Mouse (Mus musculus) erythroblast, embryonic 14.5 days (primary cell): Measurements from ENCODE around the gene Astn1. TPM values are rescaled to one million over a fixed set of nuclear protein-coding genes. Genes with fewer than 3 reads are reported as not detected.

Experiments used
- H3K27me3 ChIP-seq: 2 replicates; pipeline ENCODE4 v1.6.1; 2012; ENCODE audit warnings: inconsistent platforms; ENCODE audit not compliant: control insufficient read depth
- H3K36me3 ChIP-seq: 2 replicates; pipeline ENCODE4 v1.6.1; 2012; ENCODE audit warnings: mild to moderate bottlenecking, inconsistent platforms; ENCODE audit not compliant: control insufficient read depth
- H3K4me1 ChIP-seq: 2 replicates; pipeline ENCODE4 v1.6.1; 2012; ENCODE audit warnings: inconsistent platforms; ENCODE audit not compliant: control insufficient read depth
- H3K4me3 ChIP-seq: replicated peaks from 2 replicates; pipeline ENCODE3; 2012; ENCODE audit warnings: moderate library complexity, mild to moderate bottlenecking, inconsistent platforms
- H3K9me3 ChIP-seq: 2 replicates; pipeline ENCODE4 v1.6.1; 2012; ENCODE audit warnings: low read length, inconsistent platforms, mixed read lengths; ENCODE audit not compliant: control insufficient read depth
- GATA1 ChIP-seq: IDR thresholded peaks from 2 replicates; pipeline ENCODE4 v1.6.1; 2012; ENCODE audit warnings: low read length, inconsistent platforms, mixed read lengths
- TAL1 ChIP-seq: IDR thresholded peaks from 3 replicates; pipeline ENCODE4 v1.6.1; 2012; ENCODE audit warnings: low read length, inconsistent platforms, mixed read lengths
- polyA plus RNA-seq: library from polyadenylated mRNA; stranded (reverse); fragments of >175 nt; gene quantifications from 2 replicates; pipeline ENCODE4 v1.2.3, GENCODE M21; 2012

Gene Astn1
- polyA plus RNA-seq, 1 experiment = under 0.01 TPM

GRCm38 (mm10) chr1:158654571-158655205, 292.6 kb downstream of the Astn1 start:
- Histone ChIP-seq H3K4me1 (no peaks in the 10 kb centered on the region), H3K4me3 (no peak overlapping the region), H3K27me3 (no peaks in the 10 kb centered on the region), H3K36me3 (no peaks in the 10 kb centered on the region), H3K9me3 (no peaks in the 10 kb centered on the region)
- no peak for TF ChIP-seq GATA1
- no peak for TF ChIP-seq TAL1

- TF ChIP-seq GATA1 = no peak
- TF ChIP-seq TAL1 = no peak
These were observed 294.9 kb downstream of the Astn1 start for GRCm38 (mm10) chr1:158656986-158657385.

GRCm38 (mm10) chr1:158666001-158666400, 303.9 kb downstream of the Astn1 start:
- no peaks in the 10 kb centered on the region for H3K4me1 ChIP-seq
- no peaks in the 10 kb centered on the region for H3K9me3 ChIP-seq
- no peaks in the 10 kb centered on the region for H3K36me3 ChIP-seq
- H3K27me3 ChIP-seq = no peaks in the 10 kb centered on the region
- no peak for TF ChIP-seq TAL1
- no peak for TF ChIP-seq GATA1
- no peak overlapping the region for H3K4me3 ChIP-seq

More at GRCm38 (mm10) chr1:158656986-158657385, 294.9 kb downstream of the Astn1 start:
- no peaks in the 10 kb centered on the region for H3K36me3 ChIP-seq
- no peaks in the 10 kb centered on the region for H3K27me3 ChIP-seq
- no peaks in the 10 kb centered on the region for H3K9me3 ChIP-seq
- H3K4me1 ChIP-seq = no peaks in the 10 kb centered on the region
- H3K4me3 ChIP-seq = no peak overlapping the region

GRCm38 (mm10) chr1:158669971-158670592, 308.0 kb downstream of the Astn1 start:
- TF ChIP-seq TAL1 (no peak), GATA1 (no peak)
- Histone ChIP-seq H3K36me3 (no peaks in the 10 kb centered on the region), H3K9me3 (no peaks in the 10 kb centered on the region), H3K4me3 (no peak overlapping the region), H3K4me1 (no peaks in the 10 kb centered on the region), H3K27me3 (no peaks in the 10 kb centered on the region)

- Histone ChIP-seq H3K27me3 (no peaks in the 10 kb centered on the region), H3K4me3 (no peak overlapping the region), H3K36me3 (no peaks in the 10 kb centered on the region), H3K4me1 (no peaks in the 10 kb centered on the region), H3K9me3 (no peaks in the 10 kb centered on the region; the same call in 1 of the 2 replicates)
- TF ChIP-seq TAL1 (no peak), GATA1 (no peak)
These were observed 325.7 kb downstream of the Astn1 start for GRCm38 (mm10) chr1:158687726-158688125.

GRCm38 (mm10) chr1:158697423-158697822, 335.4 kb downstream of the Astn1 start:
- peaks cover 2% of the 10 kb centered on the region; the same call in 1 of the 2 replicates for H3K9me3 ChIP-seq
- no peaks in the 10 kb centered on the region for H3K4me1 ChIP-seq
- no peak overlapping the region for H3K4me3 ChIP-seq
- H3K36me3 ChIP-seq = no peaks in the 10 kb centered on the region
- no peaks in the 10 kb centered on the region for H3K27me3 ChIP-seq
- TF ChIP-seq TAL1 (no peak), GATA1 (no peak)

- Histone ChIP-seq H3K36me3 (no peaks in the 10 kb centered on the region), H3K27me3 (no peaks in the 10 kb centered on the region), H3K4me3 (no peak overlapping the region), H3K9me3 (peaks cover 4% of the 10 kb centered on the region; the same call in 1 of the 2 replicates), H3K4me1 (no peaks in the 10 kb centered on the region)
- TF ChIP-seq TAL1 = no peak
- no peak for TF ChIP-seq GATA1
These were observed 335.9 kb downstream of the Astn1 start for GRCm38 (mm10) chr1:158697859-158698569.

GRCm38 (mm10) chr1:158699276-158699675, 337.2 kb downstream of the Astn1 start:
- no peak overlapping the region for H3K4me3 ChIP-seq

GRCm38 (mm10) chr1:158700147-158700546, 338.1 kb downstream of the Astn1 start:
- H3K36me3 ChIP-seq = no peaks in the 10 kb centered on the region
- TF ChIP-seq TAL1 (no peak), GATA1 (no peak)
- peaks cover 5% of the 10 kb centered on the region; the same call in 1 of the 2 replicates for H3K9me3 ChIP-seq
- H3K27me3 ChIP-seq = no peaks in the 10 kb centered on the region
- H3K4me1 ChIP-seq = no peaks in the 10 kb centered on the region
- H3K4me3 ChIP-seq = no peak overlapping the region

More at GRCm38 (mm10) chr1:158699276-158699675, 337.2 kb downstream of the Astn1 start:
- no peak for TF ChIP-seq GATA1
- TF ChIP-seq TAL1 = no peak
- Histone ChIP-seq H3K9me3 (peaks cover 5% of the 10 kb centered on the region; the same call in 1 of the 2 replicates), H3K27me3 (no peaks in the 10 kb centered on the region), H3K36me3 (no peaks in the 10 kb centered on the region), H3K4me1 (no peaks in the 10 kb centered on the region)
